Mouse (Mus musculus): ENCODE results near the gene Rassf5.
A peak's percentile ranks its signal among the peaks of the same experiment; 100 is the strongest.

Rassf5 gene

DNA sequence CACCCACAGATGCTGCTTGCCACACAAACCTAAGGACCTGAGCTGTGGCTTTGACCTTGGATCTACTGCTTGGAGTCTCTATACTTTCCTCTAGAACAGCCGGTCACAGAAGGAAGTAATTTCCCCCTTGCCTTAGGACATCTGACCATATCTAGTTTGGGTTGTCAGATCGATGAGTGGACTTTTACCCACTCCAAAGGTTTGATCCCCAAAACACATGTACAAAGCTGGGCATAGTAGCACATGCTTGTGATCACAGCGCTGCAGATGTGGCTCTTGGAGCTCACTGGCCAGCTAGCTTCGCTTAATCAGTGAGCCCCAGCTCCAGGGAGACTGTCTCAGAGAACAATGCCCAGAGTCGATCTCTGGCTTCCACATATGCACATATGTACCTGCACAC lies 37.0 kb downstream of the Rassf5 start:
- no peak for DNase-seq (ENCODE audit: low spot score)

DNA sequence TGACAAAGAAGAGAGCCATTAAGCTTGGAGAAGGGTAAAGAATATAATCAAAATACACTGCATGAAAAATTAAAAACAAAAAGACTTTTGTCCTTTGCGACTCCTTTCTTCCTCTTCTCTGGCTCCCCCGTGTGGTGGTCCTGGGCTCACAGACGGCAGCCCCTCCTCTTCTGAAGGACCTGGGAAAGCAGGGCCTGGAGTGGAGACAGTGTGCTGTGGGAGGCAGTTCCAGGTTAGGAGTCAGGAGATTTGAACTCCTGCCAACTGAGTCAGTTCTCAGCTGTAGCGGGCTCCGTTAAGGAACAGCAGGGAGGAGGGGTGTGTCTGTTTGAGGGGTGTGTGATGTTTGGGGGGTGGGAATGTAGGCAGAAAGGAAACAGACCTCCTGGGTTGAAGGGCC lies 37.5 kb downstream of the Rassf5 start:
- DNase-seq (ENCODE audit: low spot score): no peak

DNA sequence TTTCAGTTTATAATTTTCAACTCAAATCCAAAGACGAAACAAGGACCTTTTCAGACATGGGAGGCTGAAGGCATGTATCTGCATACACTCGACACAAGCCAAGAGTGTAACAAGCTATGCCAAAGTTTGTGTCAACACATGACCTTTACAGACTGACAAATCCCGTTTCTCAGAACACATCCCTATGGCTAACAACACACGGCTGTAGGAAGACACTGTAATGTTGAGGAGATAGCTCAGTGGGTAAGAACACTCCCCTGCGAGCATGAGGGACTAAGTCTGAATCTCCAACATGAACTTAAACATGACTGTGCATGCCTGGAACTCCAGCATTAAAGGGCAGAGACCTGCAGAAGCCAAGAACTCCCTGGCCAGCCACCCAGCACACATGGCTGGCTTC lies 38.7 kb downstream of the Rassf5 start:
- no peak for DNase-seq (ENCODE audit: low spot score)

DNA sequence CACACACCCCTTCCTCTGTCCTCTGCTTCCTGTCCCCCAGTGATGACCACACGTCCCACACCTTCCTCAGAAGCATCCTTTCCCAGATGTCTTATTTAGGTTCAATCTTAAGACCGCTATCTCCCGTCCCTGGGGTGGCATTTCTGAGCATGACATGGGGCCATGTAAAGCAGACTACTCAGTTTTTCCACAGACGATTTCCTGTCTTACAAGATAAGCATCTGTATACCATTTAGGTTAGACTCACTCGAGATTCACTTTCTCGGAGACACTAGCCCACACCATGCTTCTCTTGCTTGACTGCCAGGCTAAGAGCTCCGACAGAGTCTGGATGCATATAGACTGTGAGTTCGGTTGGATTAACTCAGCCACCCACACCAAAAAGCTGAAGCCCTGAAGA lies 40.6 kb downstream of the Rassf5 start:
- DNase-seq (ENCODE audit: low spot score): no peak

DNA sequence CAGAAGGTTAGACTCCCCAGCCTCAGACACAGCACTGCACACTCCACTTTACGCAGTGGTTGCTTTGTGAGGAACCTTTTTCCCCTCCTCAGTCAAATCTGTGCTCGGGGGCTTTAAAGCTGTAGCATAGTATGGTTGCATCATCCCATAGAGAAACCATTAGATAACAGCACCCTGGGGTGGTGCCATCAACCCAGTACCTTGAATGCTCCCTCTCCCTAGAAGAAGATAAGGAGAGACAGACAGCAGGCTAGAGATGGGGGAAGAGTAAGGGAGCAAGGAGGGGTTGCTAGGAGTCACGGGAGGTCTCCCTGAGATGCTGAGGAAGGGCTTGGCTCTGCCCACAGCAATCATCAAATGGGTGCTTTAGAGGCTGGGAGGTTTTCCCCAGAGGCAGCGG lies 43.7 kb downstream of the Rassf5 start:
- no peak for DNase-seq (ENCODE audit: low spot score)

DNA sequence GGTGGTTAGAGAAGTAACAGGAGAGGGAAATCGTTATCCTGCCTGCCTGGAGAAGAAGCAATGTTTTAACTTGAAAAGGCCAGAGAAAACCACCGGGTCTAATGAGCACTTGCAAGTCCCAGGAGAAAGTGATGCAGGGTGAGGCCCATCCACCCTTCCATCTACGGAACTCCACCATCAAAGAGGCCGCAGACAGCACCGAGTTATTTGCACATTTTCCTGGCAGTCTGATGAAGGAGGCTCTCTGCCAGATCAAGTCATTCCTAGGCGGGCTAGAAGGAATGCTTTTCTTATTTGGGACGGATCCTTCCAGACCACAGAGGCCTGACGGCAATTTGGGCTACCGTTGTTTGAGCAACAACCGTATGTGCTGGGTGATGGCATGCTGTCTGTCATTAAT lies 44.5 kb downstream of the Rassf5 start:
- no peak for DNase-seq (ENCODE audit: low spot score)

DNA sequence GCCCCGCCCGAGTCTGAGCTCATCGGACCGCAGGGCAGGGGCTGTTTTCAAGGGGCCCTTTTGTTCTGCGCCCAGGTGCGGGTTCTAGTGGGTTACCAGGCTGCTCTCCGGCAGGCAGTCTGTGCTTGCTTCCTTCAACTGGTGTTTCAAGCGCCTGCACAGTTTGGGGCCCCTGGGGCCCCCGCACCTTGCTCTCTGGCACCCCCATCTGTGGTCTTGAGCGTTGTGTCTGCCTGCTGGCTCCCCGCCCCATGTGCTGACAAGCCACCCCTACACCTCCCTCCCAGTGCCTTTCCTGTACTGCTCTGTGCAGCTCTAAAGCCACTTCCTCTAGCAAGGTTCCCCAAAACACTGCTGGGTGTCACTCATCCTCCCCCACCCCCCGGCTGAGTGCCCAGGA lies 45.1 kb downstream of the Rassf5 start:
- DNase-seq (ENCODE audit: low spot score): peak; percentile 22

DNA sequence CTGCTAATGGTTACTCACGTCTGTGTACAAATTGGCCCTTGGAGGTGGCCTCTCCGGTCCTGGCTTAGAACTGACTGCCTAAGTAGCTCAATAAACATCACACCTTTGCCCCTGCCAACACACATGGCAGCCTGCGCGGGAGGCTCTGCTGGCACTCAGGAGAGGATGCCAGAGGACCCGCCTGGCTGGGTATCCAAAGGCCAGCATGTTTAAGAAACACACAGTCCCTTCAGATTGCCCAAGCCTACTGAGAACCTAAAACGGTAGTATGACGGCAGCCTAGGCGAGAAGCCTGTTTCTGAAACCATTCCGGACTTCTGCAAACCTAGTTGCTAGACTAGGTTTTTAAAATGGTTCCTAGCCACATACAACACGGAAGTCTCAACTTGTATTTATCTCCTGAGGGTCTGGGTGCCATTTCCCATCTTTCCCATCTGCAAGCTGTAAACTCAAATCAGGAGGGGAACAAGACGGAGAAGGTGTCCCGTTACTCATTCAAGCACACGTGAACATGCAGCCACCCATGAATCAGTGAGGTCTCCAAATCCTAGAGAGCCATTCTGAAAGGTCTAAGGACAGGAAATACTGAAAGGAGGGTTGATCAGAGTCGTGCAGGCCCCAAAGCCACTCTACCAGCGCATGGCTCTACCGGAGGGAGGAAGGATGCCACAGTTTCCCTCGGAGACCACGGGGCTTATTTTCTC lies 45.8 kb downstream of the Rassf5 start:
- DNase-seq (ENCODE audit: low spot score): no peak

DNA sequence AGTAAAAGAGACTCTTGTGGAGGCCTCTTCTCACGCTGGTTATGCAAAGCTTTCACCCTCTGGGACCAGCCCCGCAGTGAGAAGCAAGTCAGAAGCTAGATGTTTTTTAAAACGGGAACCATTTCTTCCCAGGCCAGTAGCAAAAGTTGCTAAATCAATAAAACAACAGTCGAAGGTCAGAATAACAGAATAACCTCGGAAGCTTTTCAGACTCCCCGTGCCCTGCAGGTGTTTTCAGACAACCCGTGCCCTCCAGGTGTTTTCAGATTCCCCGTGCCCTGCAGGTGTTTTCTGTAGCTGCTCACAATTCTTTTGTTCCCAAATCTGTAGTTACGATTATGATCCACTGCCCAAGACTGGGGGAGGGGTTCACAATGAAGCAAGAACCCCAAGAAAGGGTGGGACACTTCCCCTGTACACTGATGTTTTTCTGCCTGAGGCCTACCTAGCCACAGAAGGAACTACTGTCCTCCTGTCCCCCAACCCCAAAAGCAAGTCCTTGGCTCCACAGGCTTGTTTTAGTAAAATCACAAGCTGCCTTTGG lies 46.6 kb downstream of the Rassf5 start:
- no peak for DNase-seq (ENCODE audit: low spot score)

DNA sequence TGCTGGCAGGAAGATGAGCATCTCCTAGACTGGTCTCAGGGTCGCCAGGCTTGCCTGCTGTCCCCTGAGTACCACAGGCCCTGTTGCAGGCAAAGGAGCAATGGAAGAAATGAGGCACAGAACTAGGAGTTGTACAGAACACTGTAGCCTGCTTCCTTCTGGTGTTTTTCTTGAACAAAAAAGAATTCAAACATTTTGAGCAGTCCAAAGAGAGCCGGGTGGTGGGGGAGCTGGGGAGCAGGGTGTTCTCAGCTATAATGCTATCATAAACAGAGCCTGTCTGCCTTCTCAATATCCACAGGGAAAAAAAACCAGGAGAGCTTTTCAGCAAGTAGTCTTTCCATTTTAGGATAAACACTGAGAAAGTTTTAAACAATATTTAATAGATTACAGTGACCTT lies 49.0 kb downstream of the Rassf5 start:
- DNase-seq (ENCODE audit: low spot score): no peak

DNA sequence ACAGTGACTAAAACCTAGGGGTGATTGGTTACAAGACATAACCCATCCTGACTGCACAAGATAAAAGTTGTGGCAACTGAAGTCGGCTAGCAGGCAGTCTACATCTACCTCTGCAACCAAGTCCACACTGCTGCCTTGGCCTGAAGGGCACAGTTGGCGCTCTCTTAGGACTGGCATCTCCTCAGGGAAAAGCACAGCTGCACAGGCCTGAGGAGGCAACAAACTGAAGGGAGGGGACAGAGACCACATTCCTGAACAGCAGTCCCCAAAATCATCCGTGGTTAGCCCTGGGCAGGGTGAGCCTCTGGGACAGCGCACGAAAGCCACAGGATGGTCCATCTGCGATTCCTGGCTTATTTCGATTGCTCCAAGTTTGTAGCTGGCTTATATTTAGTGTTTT lies 49.4 kb downstream of the Rassf5 start:
- DNase-seq (ENCODE audit: low spot score): no peak

DNA sequence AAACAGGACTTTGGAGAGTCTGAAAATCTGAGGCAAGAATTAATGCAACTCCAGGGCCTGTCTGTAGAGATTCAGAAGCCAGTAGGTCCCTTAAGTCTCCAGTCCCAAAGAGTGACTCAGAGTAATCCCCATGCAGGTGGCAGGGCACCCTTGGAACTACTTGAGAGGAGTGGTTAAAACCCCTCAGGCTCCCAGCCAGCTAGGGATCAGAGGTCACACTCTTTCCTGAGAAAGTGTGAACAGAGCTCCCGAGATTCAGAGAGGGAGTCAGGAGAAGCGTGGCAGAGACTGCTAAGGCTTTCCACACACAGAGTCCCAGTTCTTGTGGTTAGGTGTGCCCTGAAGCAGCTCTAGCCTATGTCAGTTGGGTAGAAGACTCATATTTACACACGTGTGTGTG lies 51.3 kb downstream of the Rassf5 start:
- DNase-seq (ENCODE audit: low spot score): no peak

DNA sequence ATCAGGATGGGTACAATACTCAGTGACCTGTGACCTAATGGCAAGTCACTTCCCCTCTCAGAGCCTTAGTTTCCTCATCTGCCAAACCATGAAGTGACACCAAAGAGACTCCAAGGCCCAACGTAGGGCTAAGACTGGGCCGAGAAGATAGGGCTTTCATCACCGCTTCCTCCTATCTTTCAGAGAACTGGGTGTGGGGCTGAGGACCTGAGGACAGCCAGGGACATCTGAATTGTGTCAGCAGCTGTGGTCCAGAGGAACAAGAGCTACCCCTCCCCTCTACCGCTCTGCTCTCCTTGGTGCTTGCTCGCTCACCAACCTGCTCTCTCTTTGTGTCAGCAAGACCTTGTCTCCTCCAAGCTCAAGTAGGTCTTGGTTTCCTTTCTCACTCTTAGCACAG lies 56.4 kb downstream of the Rassf5 start:
- no peak for DNase-seq (ENCODE audit: low spot score)

DNA sequence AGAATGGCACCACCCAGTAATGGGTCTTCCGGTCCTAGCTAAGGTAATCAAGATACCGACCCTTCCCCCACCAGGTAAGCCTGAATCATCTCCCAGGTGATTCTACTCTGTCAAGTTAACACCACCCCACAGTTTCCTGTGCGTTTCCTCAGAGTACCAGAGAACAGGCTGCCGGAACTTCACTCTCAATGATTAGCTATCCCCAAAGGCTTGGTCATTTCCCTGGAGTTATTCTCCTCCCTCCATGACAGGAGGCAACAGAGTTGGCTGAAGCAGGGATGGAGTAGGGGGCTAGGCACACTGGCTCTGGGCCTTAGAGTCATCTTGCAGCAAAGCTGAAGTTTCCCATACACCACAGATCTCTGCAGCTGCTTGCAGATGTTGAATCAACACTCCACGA lies 57.2 kb downstream of the Rassf5 start:
- no peak for DNase-seq (ENCODE audit: low spot score)

DNA sequence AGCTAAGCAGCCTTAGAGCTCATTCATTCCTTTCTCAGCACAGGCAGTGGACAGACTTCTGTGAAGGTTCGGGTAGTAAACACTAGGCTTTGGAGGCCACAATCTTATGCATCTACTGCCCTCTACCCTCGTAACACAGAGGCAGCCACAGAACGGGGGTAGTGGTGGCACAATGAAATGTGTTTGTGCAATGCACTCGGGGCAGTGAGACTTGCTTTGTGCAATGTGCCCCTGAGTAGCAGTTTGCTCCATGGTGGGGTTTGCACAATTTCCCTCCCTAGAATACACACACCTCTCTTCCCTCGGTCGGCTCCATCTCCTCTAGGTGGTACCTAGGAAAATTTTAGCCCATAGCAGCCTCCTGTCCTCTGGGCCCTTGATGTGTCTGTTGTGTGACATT lies 58.1 kb downstream of the Rassf5 start:
- DNase-seq (ENCODE audit: low spot score): no peak

DNA sequence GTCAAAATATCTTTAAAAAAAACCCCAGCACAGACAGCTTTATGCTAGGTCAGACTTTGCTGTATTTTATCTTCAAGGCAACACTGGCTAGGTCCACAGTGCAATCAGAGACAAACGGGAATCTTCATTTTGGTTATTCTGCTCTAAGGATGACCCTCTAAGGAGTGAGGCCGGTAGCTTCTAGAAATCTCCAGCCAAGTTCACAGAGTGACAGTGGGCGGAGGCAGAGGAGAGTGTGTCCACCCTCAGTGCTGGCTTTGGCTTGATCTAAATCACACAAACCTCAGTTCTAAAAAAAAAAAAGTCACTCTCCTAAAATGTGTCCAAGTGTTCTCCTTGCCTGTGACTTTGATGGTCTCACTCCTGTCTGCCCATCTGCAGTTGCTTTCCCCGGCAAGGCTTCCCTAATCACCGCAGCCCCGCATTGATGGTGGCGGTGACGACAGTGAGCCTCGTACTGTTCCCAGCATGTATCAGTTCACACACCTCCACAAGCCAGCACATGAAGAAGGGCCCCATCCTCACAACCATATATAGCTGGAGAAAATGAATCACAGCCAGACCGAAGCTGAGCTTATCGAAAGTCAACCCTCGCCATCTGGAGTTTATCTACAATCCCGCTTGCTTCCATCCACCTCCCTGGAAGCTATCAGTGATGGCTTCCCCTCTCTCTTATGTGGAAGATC lies 59.1 kb downstream of the Rassf5 start:
- no peak for DNase-seq (ENCODE audit: low spot score)

DNA sequence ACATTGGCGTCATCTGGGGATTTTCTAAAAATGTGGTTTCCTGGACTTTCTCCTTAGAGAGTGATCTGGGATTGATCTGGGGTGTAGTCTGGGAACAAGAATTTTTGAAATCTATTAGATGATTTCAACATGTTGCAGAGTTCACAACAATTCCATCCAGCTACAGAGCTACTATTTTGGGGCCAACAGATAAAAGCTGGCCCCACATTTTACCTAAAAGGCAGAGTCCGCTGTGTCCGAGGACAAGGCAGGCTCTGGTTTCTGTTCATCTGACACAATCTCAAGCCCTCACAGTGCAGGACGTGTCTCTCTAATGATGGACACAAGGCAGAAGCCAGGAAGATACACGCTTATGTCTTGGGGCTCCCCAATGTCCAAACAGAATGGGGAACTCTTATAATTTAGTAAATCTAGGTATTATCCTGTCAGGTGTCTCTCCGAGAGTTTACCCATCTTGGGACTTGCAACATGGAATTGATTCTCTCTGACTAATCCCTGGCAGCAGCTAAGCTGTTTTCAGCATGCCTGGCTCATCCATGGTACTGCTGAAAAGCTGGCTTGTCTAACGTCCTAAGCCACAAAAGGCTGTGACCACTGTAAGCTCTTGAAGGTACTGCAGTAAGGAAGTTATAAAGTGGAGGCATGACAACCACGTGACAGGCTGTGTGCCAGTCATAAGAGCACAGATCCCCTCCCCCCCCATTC lies 60.0 kb downstream of the Rassf5 start:
- no peak for DNase-seq (ENCODE audit: low spot score)

DNA sequence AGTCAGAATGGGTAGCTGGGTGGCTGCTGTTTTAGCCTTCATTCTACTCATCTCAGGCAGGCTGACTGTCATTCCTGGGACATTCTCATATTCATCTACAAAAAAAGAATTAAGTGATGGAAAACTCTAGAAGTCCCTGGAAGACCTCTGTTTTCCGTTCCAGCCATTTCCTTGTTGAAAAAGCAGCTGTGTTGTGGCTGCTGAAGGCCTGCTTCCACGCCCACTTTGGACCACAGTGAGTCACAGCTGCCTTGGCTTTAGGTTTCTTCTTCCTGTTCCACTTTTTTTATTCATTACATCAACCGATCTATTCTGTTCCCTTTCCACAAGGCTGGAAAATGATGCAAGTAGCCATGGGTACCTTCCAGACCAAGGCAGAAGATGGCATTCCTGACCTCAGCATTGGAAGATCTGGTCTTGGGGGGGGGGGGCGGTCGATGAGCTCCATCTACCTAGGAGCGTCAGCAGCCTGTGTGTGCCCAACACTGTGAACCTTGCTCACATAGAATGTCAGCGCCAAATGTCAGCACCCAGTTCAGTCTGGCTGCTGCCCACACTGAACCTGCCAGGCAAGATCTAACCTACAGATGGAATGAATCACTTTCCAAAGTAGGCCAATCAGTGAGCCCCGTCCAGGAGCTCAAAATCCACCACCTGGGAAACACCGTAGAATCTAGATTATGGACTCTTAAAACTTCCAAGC lies 60.7 kb downstream of the Rassf5 start:
- no peak for DNase-seq (ENCODE audit: low spot score)

DNA sequence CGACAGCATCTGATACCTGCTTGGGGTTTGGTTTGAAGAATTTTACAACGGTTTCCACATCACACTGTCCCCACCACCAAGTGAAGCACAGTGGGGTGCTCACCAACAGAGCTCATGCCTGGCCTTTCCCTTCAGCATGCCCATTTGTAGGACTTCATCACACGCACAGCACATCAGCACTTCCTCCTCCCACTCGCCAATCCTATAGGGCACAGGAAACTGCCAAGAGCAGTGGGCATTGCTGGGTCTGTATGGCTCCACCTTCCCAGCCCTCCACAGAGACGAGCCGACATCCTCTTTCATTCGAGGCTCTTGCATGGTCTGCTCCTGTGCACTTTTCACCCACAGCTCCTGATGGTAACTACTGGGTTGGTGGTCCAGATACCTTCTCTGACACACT lies 61.9 kb downstream of the Rassf5 start:
- no peak for DNase-seq (ENCODE audit: low spot score)

DNA sequence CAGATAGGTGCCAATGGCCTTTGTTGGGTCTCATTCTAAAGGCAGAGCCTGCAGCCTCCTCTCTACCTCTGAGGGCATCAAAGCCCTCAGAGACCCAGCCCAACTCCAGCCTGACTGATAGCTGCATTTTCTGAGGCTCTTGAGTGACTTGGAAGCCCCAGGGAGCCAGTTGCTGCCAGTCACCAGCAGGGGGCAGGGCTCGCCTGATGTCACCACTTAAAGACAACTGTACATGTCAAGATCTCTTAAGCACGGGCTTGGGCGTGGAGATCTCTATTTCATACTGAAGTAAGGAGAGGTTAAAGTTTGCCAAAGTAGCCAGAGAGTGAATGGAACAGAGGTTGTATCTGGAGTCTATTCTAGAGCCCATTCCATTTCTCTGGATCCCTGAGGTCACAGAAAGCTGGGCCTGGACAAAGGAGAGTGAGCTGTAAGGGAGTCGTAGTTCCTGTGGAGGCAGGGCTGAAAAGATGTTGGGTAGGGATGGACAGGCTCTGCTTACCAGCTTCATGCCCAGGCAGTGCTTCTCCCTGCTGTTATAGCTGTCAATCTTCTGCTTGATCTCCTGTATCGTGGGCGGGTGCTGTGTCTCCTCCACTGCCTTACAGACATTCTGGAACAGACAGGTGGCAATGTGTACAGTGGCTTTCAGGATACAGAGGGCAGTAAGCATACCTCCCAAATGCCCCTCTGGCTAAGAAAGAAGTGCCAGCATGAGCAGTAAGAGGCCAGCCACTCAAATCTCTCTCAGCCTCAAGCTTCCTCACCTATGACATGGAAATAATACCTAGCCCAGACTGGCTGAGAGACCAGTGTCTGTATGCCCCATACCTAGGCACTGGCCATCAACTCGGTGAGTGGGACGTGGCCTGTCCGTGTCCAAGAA lies 63.2 kb downstream of the Rassf5 start:
- DNase-seq (ENCODE audit: low spot score): peak; percentile 68

DNA sequence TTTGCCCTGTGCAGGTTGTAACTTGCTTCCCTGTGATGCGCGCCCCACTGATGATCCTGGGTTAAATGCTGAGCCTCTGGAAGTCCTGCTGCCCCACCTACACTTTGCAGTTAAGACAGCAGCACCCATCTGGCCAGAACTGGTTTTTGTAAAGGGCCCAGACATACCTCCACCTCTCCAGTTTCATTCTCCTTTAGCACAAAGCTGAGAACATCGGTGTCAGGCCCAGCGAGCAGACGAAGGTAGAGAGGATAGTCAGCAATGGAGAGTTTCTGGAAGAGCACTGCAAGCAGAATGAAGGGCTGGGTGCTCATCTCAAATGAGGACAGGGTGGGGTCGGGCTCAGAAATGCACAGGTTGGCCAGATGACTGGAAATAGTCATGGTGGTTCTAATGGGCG lies 64.7 kb downstream of the Rassf5 start:
- no peak for DNase-seq (ENCODE audit: low spot score)

DNA sequence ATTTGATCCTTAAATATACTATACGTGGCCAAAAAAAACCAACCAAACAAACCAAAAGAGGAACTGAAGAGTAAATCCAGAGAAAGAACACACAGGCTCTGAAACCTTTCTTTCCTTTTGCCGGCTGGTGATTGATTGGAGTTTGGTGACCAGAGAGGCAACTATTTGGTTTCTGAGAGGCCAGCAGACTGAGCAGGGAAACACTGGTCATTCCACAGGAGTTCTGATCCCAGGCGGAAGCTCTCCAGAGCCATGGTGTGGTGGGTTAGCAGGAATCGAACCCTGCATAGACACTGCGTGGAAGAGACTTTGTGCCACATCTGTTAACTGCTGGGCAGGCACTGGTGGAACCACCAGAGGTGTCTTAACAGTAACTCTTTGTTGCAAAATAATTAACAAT lies 67.0 kb downstream of the Rassf5 start:
- DNase-seq (ENCODE audit: low spot score): no peak

All from c-Kit-positive CD71-positive TER-119-positive erythroid progenitor cells, embryonic 14.5 days (primary cell).